Mouse (Mus musculus) thymus, postnatal 10 days (tissue): ENCODE data around the gene Cuzd1.
A peak's percentile ranks its signal among the peaks of the same experiment; 100 is the strongest.

ENCODE experiments used
- DNase-seq, 2 experiments: peaks; one replicate each; pipeline ENCODE4 v3.0.0; 2021; ENCODE audit warnings: low spot score in 2 of 2

The Cuzd1 gene

GRCm38 (mm10) chr7:131322192-131322591 is at the start of gene Cuzd1:
Cuzd1 (minus strand) TSS chr7:131322292.
- no peak for DNase-seq

- no peak for DNase-seq
Observed at GRCm38 (mm10) chr7:131371470-131371860, 49.4 kb upstream of the Cuzd1 start.

GRCm38 (mm10) chr7:131370648-131371469 is 48.8 kb upstream of the Cuzd1 start, which contains the start of gene Pstk:
Pstk (plus strand) TSS chr7:131371141.
- peak; percentile 58 to 81 for DNase-seq

GRCm38 (mm10) chr7:131364131-131364530 is 42.0 kb upstream of the Cuzd1 start:
- no peak for DNase-seq

GRCm38 (mm10) chr7:131362615-131363300 is 40.7 kb upstream of the Cuzd1 start, which contains the start of gene 2310057M21Rik:
2310057M21Rik (minus strand) TSS chr7:131362759.
- DNase-seq = peak; percentile 81 to 84

GRCm38 (mm10) chr7:131362269-131362614 is 40.1 kb upstream of the Cuzd1 start:
- DNase-seq = no peak

GRCm38 (mm10) chr7:131356105-131356504 is 34.0 kb upstream of the Cuzd1 start:
- DNase-seq = no peak

GRCm38 (mm10) chr7:131345856-131346541 is 23.9 kb upstream of the Cuzd1 start:
- DNase-seq = no peak

GRCm38 (mm10) chr7:131337502-131338068 is 15.5 kb upstream of the Cuzd1 start:
- no peak for DNase-seq

- no peak for DNase-seq
Observed at GRCm38 (mm10) chr7:131333564-131333963, 11.5 kb upstream of the Cuzd1 start, which contains the start of gene Fam24a. Fam24a (plus strand) TSS chr7:131333864.

GRCm38 (mm10) chr7:131331688-131332087 is 9.6 kb upstream of the Cuzd1 start:
- no peak for DNase-seq

GRCm38 (mm10) chr7:131329416-131329815 is 7.3 kb upstream of the Cuzd1 start, which contains the start of gene Fam24b:
Fam24b (minus strand) TSS chr7:131329516.
- no peak for DNase-seq

- no peak for DNase-seq
Observed at GRCm38 (mm10) chr7:131327054-131327453, 5.0 kb upstream of the Cuzd1 start.

- DNase-seq = no peak
Observed at GRCm38 (mm10) chr7:131318340-131318739, 3.8 kb downstream of the Cuzd1 start.

- no peak for DNase-seq
Observed at GRCm38 (mm10) chr7:131317587-131317986, 4.5 kb downstream of the Cuzd1 start.

GRCm38 (mm10) chr7:131314493-131314892 is 7.6 kb downstream of the Cuzd1 start:
- no peak for DNase-seq

- DNase-seq = no peak
Observed at GRCm38 (mm10) chr7:131306733-131307132, 15.4 kb downstream of the Cuzd1 start.

- no peak for DNase-seq
Observed at GRCm38 (mm10) chr7:131303340-131303739, 18.8 kb downstream of the Cuzd1 start.

- no peak for DNase-seq
Observed at GRCm38 (mm10) chr7:131297151-131297550, 24.9 kb downstream of the Cuzd1 start.

GRCm38 (mm10) chr7:131265851-131266250 is 56.2 kb downstream of the Cuzd1 start:
- no peak for DNase-seq

- no peak for DNase-seq
Observed at GRCm38 (mm10) chr7:131264251-131264650, 57.8 kb downstream of the Cuzd1 start.

- no peak for DNase-seq
Observed at GRCm38 (mm10) chr7:131260946-131261345, 61.1 kb downstream of the Cuzd1 start.
